In the genomic region with DNA sequence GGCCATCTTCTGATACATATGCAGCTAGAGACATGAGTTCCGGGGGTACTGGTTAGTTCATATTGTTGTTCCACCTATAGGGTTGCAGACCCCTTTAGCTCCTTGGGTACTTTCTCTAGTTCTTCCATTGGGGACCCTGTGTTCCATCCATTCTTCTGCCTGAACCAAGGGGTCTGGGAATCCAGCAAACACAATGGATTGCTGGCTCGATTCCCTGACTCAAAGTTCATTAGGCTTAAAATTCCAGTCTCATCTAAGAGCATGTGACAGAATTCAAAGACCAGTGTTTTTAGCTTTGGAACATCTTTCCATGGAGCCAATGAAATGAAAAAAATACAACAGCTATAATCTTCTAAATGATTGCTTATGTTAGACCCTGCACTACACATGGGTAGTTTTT, we compare ENCODE assay signal across 30 mouse cellular contexts. TPM values are rescaled to one million over a fixed set of nuclear protein-coding genes. Genes with fewer than 3 reads are reported as not detected.
"Had no signal": no experiment of that assay in that cellular context is flagged by ENCODE, and none has a peak within 500 bp of the region (broad histone marks: within the 10 kb centered on the region; RNA-seq: fewer than 3 reads in every experiment).

No protein-coding gene starts in this region.

RNA-seq across cellular contexts. Expression of a gene that starts 8.3 kb away (rescaled TPM):
- polyA plus RNA-seq: limb, embryonic 10.5 days; limb, embryonic 11.5 days; limb, embryonic 12.5 days; limb, embryonic 13.5 days; limb, embryonic 14.5 days; limb, embryonic 15.5 days; liver, embryonic 11.5 days; liver, embryonic 12.5 days; liver, embryonic 13.5 days; liver, embryonic 14.5 days; liver, embryonic 15.5 days; liver, embryonic 16.5 days; lung, adult 2 months; lung, embryonic 14.5 days; lung, embryonic 16.5 days; lung, postnatal 0 days; macrophage; midbrain, embryonic 10.5 days; midbrain, embryonic 11.5 days; midbrain, embryonic 12.5 days; midbrain, embryonic 13.5 days; midbrain, embryonic 14.5 days; midbrain, embryonic 15.5 days; midbrain, embryonic 16.5 days; midbrain, postnatal 0 days; myocyte; neural tube, embryonic 11.5 days; neural tube, embryonic 12.5 days; neural tube, embryonic 13.5 days had no signal

RNA-seq across cellular contexts. Expression of a gene that starts 39.2 kb away (rescaled TPM):
- polyA plus RNA-seq: limb, embryonic 10.5 days; limb, embryonic 11.5 days; limb, embryonic 12.5 days; limb, embryonic 13.5 days; limb, embryonic 14.5 days; limb, embryonic 15.5 days; liver, embryonic 11.5 days; liver, embryonic 12.5 days; liver, embryonic 13.5 days; liver, embryonic 14.5 days; liver, embryonic 15.5 days; liver, embryonic 16.5 days; lung, adult 2 months; lung, embryonic 15.5 days; lung, embryonic 16.5 days; lung, postnatal 0 days; macrophage; midbrain, embryonic 10.5 days; midbrain, embryonic 11.5 days; midbrain, embryonic 12.5 days; midbrain, embryonic 15.5 days; myocyte had no signal

RNA-seq across cellular contexts. Expression of a gene that starts 43.2 kb away (rescaled TPM):
- polyA plus RNA-seq: limb, embryonic 10.5 days; limb, embryonic 11.5 days; limb, embryonic 12.5 days; limb, embryonic 13.5 days; limb, embryonic 14.5 days; limb, embryonic 15.5 days; liver, embryonic 11.5 days; liver, embryonic 12.5 days; liver, embryonic 13.5 days; lung, embryonic 15.5 days; lung, embryonic 16.5 days; macrophage; midbrain, embryonic 10.5 days; midbrain, embryonic 11.5 days; midbrain, embryonic 12.5 days; midbrain, embryonic 13.5 days; midbrain, embryonic 14.5 days; midbrain, embryonic 15.5 days; myocyte; neural tube, embryonic 11.5 days; neural tube, embryonic 12.5 days; neural tube, embryonic 13.5 days had no signal

RNA-seq across cellular contexts. Expression of a gene that starts 44.4 kb away (rescaled TPM):
- polyA plus RNA-seq: limb, embryonic 10.5 days; limb, embryonic 11.5 days; limb, embryonic 12.5 days; limb, embryonic 13.5 days; limb, embryonic 15.5 days; liver, embryonic 11.5 days; macrophage; midbrain, embryonic 10.5 days; midbrain, embryonic 11.5 days; midbrain, embryonic 12.5 days; midbrain, embryonic 13.5 days; midbrain, embryonic 14.5 days; midbrain, embryonic 15.5 days; midbrain, embryonic 16.5 days; midbrain, postnatal 0 days; myocyte; neural tube, embryonic 11.5 days; neural tube, embryonic 12.5 days; neural tube, embryonic 13.5 days had no signal
